Mouse (Mus musculus) spleen, adult 2 months (tissue): Measurements from ENCODE around the gene Cluap1.

Experiments
- CTCF ChIP-seq: fragments of 200-500 bp; IDR thresholded peaks from 2 replicates; pipeline ENCODE4 v1.5.1; 2011; ENCODE audit warnings: mild to moderate bottlenecking, inconsistent platforms; ENCODE audit not compliant: insufficient read depth, insufficient read length, insufficient replicate concordance; ENCODE audit errors: extremely low read depth
- POLR2A ChIP-seq: fragments of 200-500 bp; IDR thresholded peaks from 2 replicates; pipeline ENCODE4 v1.6.1; 2011; ENCODE audit warnings: low read depth, low read length, inconsistent platforms

DNA sequence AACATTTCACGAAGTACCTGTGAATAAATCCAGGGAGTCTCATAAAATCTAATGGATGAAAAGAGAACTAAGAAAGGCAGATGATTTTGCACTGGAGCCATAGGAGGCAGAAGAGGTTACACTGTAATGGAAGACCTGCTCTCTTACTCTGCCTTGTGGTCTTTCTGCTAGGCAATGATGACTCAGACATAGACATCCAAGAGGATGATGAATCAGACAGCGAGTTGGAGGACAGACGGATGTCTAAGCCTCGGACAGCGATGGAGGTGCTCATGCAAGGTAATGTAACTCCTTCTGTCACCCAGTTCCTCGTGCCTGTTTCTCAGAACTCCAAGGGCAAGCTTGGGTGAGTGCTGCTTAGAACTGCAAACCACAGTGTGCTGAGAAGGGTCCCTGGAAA, 24.9 kb downstream of the Cluap1 start:
- TF ChIP-seq CTCF (no peak), POLR2A (no peak)
